Comparison of ENCODE assay signal across 9 mouse cellular contexts in genomic region chr6:124925173-124925793, GRCm38 (mm10). TPM values are rescaled to one million over a fixed set of nuclear protein-coding genes. Genes with fewer than 3 reads are reported as not detected.
DNase-seq lines count a peak whose midpoint lies in the region; ATAC-seq lines count a peak whose summit lies in the region.
"Had no signal": no experiment of that assay in that cellular context is flagged by ENCODE, and none has a peak within 500 bp of the region (broad histone marks: within the 10 kb centered on the region; RNA-seq: fewer than 3 reads in every experiment).

No protein-coding gene starts in this region.

- no peak for DNase-seq in heart, postnatal 25 days (ENCODE audit: low spot score)
- no peak for DNase-seq in intestine, embryonic 14.5 days (ENCODE audit: low spot score)
- peak; percentile 52 to 57 for DNase-seq in kidney, postnatal 36 days
- no peak for DNase-seq in gastrocnemius, postnatal 10 days
- DNase-seq in Muller cell, postnatal 12 days (ENCODE audit: inconsistent ontology term) = no peak
- DNase-seq: thymus, postnatal 25 days had no signal

- peak overlapping the region; percentile 46 for H3K4me2 ChIP-seq in heart, embryonic 15.5 days
- peak overlapping the region; percentile 39 for H3K4me2 ChIP-seq in intestine, embryonic 14.5 days (ENCODE audit: low read length)
- H3K4me2 ChIP-seq: embryonic facial prominence, embryonic 12.5 days had no signal

- intact Hi-C loops in heart, postnatal 25 days (cut with DNase I) = no loop called here

- peaks cover 28% of the 10 kb centered on the region for H3K4me1 ChIP-seq in heart, embryonic 15.5 days (replicated peaks)
- peaks cover 37% of the 10 kb centered on the region for H3K4me1 ChIP-seq in intestine, embryonic 14.5 days (replicated peaks; ENCODE audit: control insufficient read depth, insufficient read depth, low read length)

- no peaks in the 10 kb centered on the region for H3K36me3 ChIP-seq in heart, embryonic 15.5 days
- H3K36me3 ChIP-seq in intestine, embryonic 14.5 days (ENCODE audit: control insufficient read depth, insufficient read depth, low read length) = no peaks in the 10 kb centered on the region
- H3K36me3 ChIP-seq: embryonic facial prominence, embryonic 12.5 days had no signal

- no peaks in the 10 kb centered on the region for H3K9me3 ChIP-seq in heart, embryonic 15.5 days (replicated peaks)
- no peaks in the 10 kb centered on the region for H3K9me3 ChIP-seq in intestine, embryonic 14.5 days (ENCODE audit: control insufficient read depth, low read length)
- H3K9me3 ChIP-seq: embryonic facial prominence, embryonic 12.5 days had no signal

- no peaks in the 10 kb centered on the region for H3K27me3 ChIP-seq in heart, embryonic 15.5 days
- H3K27me3 ChIP-seq in intestine, embryonic 14.5 days (replicated peaks; ENCODE audit: control insufficient read depth, insufficient read depth, low read length) = no peaks in the 10 kb centered on the region
- H3K27me3 ChIP-seq: embryonic facial prominence, embryonic 12.5 days had no signal

- peak overlapping the region; percentile 28 for H3K9ac ChIP-seq in heart, embryonic 15.5 days
- peak overlapping the region; percentile 27 for H3K9ac ChIP-seq in intestine, embryonic 14.5 days (ENCODE audit: low read length)
- H3K9ac ChIP-seq: embryonic facial prominence, embryonic 12.5 days had no signal

- 31% methylated on average over 12 of the region's 12 CpGs for WGBS in heart, embryonic 15.5 days
- WGBS in intestine, embryonic 14.5 days = 9% methylated on average over 12 of the region's 12 CpGs

- H3K4me3 ChIP-seq in heart, embryonic 15.5 days = peak overlapping the region; percentile 24
- H3K4me3 ChIP-seq in intestine, embryonic 14.5 days (ENCODE audit: low read depth, low read length) = no peak overlapping the region
- H3K4me3 ChIP-seq: embryonic facial prominence, embryonic 12.5 days had no signal

- ATAC-seq in heart, embryonic 15.5 days (replicated peaks; ENCODE audit: insufficient number of reproducible peaks, insufficient read depth, low FRiP score, low read depth) = no peak
- no peak for ATAC-seq in intestine, embryonic 14.5 days (replicated peaks; ENCODE audit: low FRiP score, low TSS enrichment, low read depth)
- 0 out of 2 replicates have a peak, but pooled peaks have one; percentile 15 for ATAC-seq in megakaryocyte-erythroid progenitor cell, adult 5-6 weeks (replicated peaks; ENCODE audit: low FRiP score, low TSS enrichment, poor library complexity, severe bottlenecking)

- H3K27ac ChIP-seq in heart, embryonic 15.5 days = peak overlapping the region; percentile 93
- peak overlapping the region; percentile 85 for H3K27ac ChIP-seq in intestine, embryonic 14.5 days (ENCODE audit: low read depth)

RNA-seq across cellular contexts. Expression of gene Ptms, which starts 5.4 kb away (rescaled TPM):
- polyA plus RNA-seq in heart, embryonic 15.5 days (2015; fragmentation: Nextera tagmentation; extraction: Ambion mirVana) = 255 and 294 TPM in 2 replicates
- 100 to 1,000 TPM; 235 to 245 TPM for total RNA-seq in heart, postnatal 25 days (2021)
- polyA plus RNA-seq in intestine, embryonic 14.5 days (2014; fragmentation: Nextera tagmentation; extraction: Ambion mirVana) = 232 and 257 TPM in 2 replicates
- 5.3 and 30.7 TPM in 2 replicates for total RNA-seq in megakaryocyte-erythroid progenitor cell, adult 5-6 weeks (2014; fragmentation: Nextera tagmentation)
- 21.6 and 22.1 TPM in 2 replicates for total RNA-seq in megakaryocyte-erythroid progenitor cell, adult 5-6 weeks (2017)
- 100 to 1,000 TPM; 273 to 298 TPM for total RNA-seq in gastrocnemius, postnatal 10 days (2021)

RNA-seq across cellular contexts. Expression of gene Mlf2, which starts 5.9 kb away (rescaled TPM):
- polyA plus RNA-seq in heart, embryonic 15.5 days (2015; fragmentation: Nextera tagmentation; extraction: Ambion mirVana) = 358 and 371 TPM in 2 replicates
- total RNA-seq in heart, postnatal 25 days (2021) = 100 to 1,000 TPM; 205 to 207 TPM
- 352 and 357 TPM in 2 replicates for polyA plus RNA-seq in intestine, embryonic 14.5 days (2014; fragmentation: Nextera tagmentation; extraction: Ambion mirVana)
- total RNA-seq in megakaryocyte-erythroid progenitor cell, adult 5-6 weeks (2014; fragmentation: Nextera tagmentation) = 103 and 117 TPM in 2 replicates
- total RNA-seq in megakaryocyte-erythroid progenitor cell, adult 5-6 weeks (2017) = 59.2 and 99.1 TPM in 2 replicates
- total RNA-seq in gastrocnemius, postnatal 10 days (2021) = 100 to 1,000 TPM; 252 to 255 TPM

RNA-seq across cellular contexts. Expression of gene Lag3, which starts 13.8 kb away (rescaled TPM):
- 1.2 and 1.7 TPM in 2 replicates for polyA plus RNA-seq in heart, embryonic 15.5 days (2015; fragmentation: Nextera tagmentation; extraction: Ambion mirVana)
- under 1 TPM; 0.34 to 0.83 TPM for total RNA-seq in heart, postnatal 25 days (2021)
- 1.8 and 2.1 TPM in 2 replicates for polyA plus RNA-seq in intestine, embryonic 14.5 days (2014; fragmentation: Nextera tagmentation; extraction: Ambion mirVana)
- total RNA-seq in megakaryocyte-erythroid progenitor cell, adult 5-6 weeks (2014; fragmentation: Nextera tagmentation) = 0.09 and 0.35 TPM in 2 replicates
- total RNA-seq in megakaryocyte-erythroid progenitor cell, adult 5-6 weeks (2017) = 1.6 TPM in 1 of 2 replicates, not detected in the other
- total RNA-seq in gastrocnemius, postnatal 10 days (2021) = under 1 TPM; 0.56 to 0.68 TPM

RNA-seq across cellular contexts. Expression of gene Cd4, which starts 37.3 kb away (rescaled TPM):
- 0.05 and 0.68 TPM in 2 replicates for polyA plus RNA-seq in heart, embryonic 15.5 days (2015; fragmentation: Nextera tagmentation; extraction: Ambion mirVana)
- 1 to 10 TPM in 1 of 2 experiments, under 1 TPM in 1; 0.73 to 1.3 TPM for total RNA-seq in heart, postnatal 25 days (2021)
- 0.28 and 0.37 TPM in 2 replicates for polyA plus RNA-seq in intestine, embryonic 14.5 days (2014; fragmentation: Nextera tagmentation; extraction: Ambion mirVana)
- total RNA-seq in megakaryocyte-erythroid progenitor cell, adult 5-6 weeks (2014; fragmentation: Nextera tagmentation) = not detected in 2 replicates
- not detected in 2 replicates for total RNA-seq in megakaryocyte-erythroid progenitor cell, adult 5-6 weeks (2017)
- total RNA-seq in gastrocnemius, postnatal 10 days (2021) = 1 to 10 TPM in 1 of 2 experiments, under 1 TPM in 1; 0.61 to 2.1 TPM

RNA-seq across cellular contexts. Expression of gene Cops7a, which starts 40.1 kb away (rescaled TPM):
- 129 and 139 TPM in 2 replicates for polyA plus RNA-seq in heart, embryonic 15.5 days (2015; fragmentation: Nextera tagmentation; extraction: Ambion mirVana)
- 10 to 100 TPM; 85.8 to 88.6 TPM for total RNA-seq in heart, postnatal 25 days (2021)
- polyA plus RNA-seq in intestine, embryonic 14.5 days (2014; fragmentation: Nextera tagmentation; extraction: Ambion mirVana) = 155 and 159 TPM in 2 replicates
- 71.0 and 117 TPM in 2 replicates for total RNA-seq in megakaryocyte-erythroid progenitor cell, adult 5-6 weeks (2014; fragmentation: Nextera tagmentation)
- total RNA-seq in megakaryocyte-erythroid progenitor cell, adult 5-6 weeks (2017) = 46.8 and 57.5 TPM in 2 replicates
- total RNA-seq in gastrocnemius, postnatal 10 days (2021) = 100 to 1,000 TPM in 1 of 2 experiments, 10 to 100 TPM in 1; 99.9 to 105 TPM

Comparison
In these comparisons a context has a peak if more than half of its experiments do, and no peak if none do; other contexts are left out.
1. DNase-seq: peak in kidney, postnatal 36 days (2 of 2); none in heart, postnatal 25 days (single experiment), intestine, embryonic 14.5 days (single experiment), gastrocnemius, postnatal 10 days (single experiment) and Muller cell, postnatal 12 days (single experiment).
2. RNA of gene Ptms, which starts 5.4 kb away (total RNA-seq): 273 to 298 TPM in gastrocnemius, postnatal 10 days and 235 to 245 TPM in heart, postnatal 25 days; 5.3 to 30.7 TPM in megakaryocyte-erythroid progenitor cell, adult 5-6 weeks; every median in the first group is over 4 times any median in the second.